Mouse (Mus musculus) C2C12 (cell line): ENCODE measurements around the gene Trpm1. TPM values are rescaled to one million over a fixed set of nuclear protein-coding genes. Genes with fewer than 3 reads are reported as not detected.

ENCODE experiments used
- H3K27me3 ChIP-seq: one replicate; pipeline ENCODE4 v1.6.1; 2011; ENCODE audit not compliant: control insufficient read depth, insufficient read depth, insufficient read length
- H3K36me3 ChIP-seq: one replicate; pipeline ENCODE4 v1.6.1; 2011; ENCODE audit not compliant: control insufficient read depth, insufficient read depth
- H3K4me3 ChIP-seq: one replicate; pipeline ENCODE4 v1.5.1; 2011; ENCODE audit warnings: mild to moderate bottlenecking, control low read depth; ENCODE audit not compliant: poor library complexity, insufficient read depth, severe bottlenecking
- H3K79me2 ChIP-seq: one replicate; pipeline ENCODE4 v1.6.1; 2011; ENCODE audit not compliant: control insufficient read depth, insufficient read depth
- H3K79me3 ChIP-seq: one replicate; pipeline ENCODE4 v1.6.1; 2011; ENCODE audit warnings: low read depth, control low read depth
- H3ac ChIP-seq: one replicate; pipeline ENCODE3; 2011; ENCODE audit warnings: low read depth; ENCODE audit not compliant: control insufficient read depth, insufficient read length
- CEBPB ChIP-seq: IDR thresholded peaks from one replicate; pipeline ENCODE4 v1.6.1; 2011; ENCODE audit warnings: low read depth, mild to moderate bottlenecking, control low read depth, moderate library complexity
- CTCF ChIP-seq: IDR thresholded peaks from one replicate; pipeline ENCODE4 v1.5.1; 2011; ENCODE audit not compliant: control insufficient read depth, insufficient read depth, insufficient read length
- FOSL1 ChIP-seq: IDR thresholded peaks from one replicate; pipeline ENCODE4 v1.8.0; 2011; ENCODE audit warnings: mild to moderate bottlenecking, low read length; ENCODE audit not compliant: poor library complexity, insufficient read depth, severe bottlenecking
- MAX ChIP-seq: IDR thresholded peaks from one replicate; pipeline ENCODE4 v1.6.1; 2011; ENCODE audit warnings: mild to moderate bottlenecking, control low read depth
- MYOD1 ChIP-seq: IDR thresholded peaks from one replicate; pipeline ENCODE4 v1.6.1; 2011; ENCODE audit warnings: low read depth; ENCODE audit not compliant: control insufficient read depth, insufficient read length
- MYOG ChIP-seq: IDR thresholded peaks from one replicate; pipeline ENCODE4 v1.6.1; 2011; ENCODE audit not compliant: control insufficient read depth, insufficient read length; ENCODE audit errors: extremely low read depth
- USF1 ChIP-seq: IDR thresholded peaks from one replicate; pipeline ENCODE4 v1.6.1; 2011; ENCODE audit warnings: low read depth, mild to moderate bottlenecking, control low read depth, moderate library complexity
- polyA plus RNA-seq: library from polyadenylated mRNA; unstranded; fragments of >200 nt; fragmentation: generic; extraction: Trizol; gene quantifications from one replicate; pipeline ENCODE4 v1.2.1, GENCODE M21; 2012; ENCODE audit warnings: missing spikeins

The Trpm1 gene
- polyA plus RNA-seq, 1 experiment = 0.02 TPM

- no peak for TF ChIP-seq USF1
- no peak for TF ChIP-seq MAX
- TF ChIP-seq CEBPB = no peak
- no peak for TF ChIP-seq MYOG
- peak; percentile 9 for TF ChIP-seq CTCF
- no peaks in the 10 kb centered on the region for H3K36me3 ChIP-seq
- H3ac ChIP-seq = no peak overlapping the region
- no peaks in the 10 kb centered on the region for H3K79me3 ChIP-seq
- no peaks in the 10 kb centered on the region for H3K79me2 ChIP-seq
- no peak overlapping the region for H3K4me3 ChIP-seq
- no peaks in the 10 kb centered on the region for H3K27me3 ChIP-seq
These were observed 25.7 kb downstream of the Trpm1 start for GRCm38 (mm10) chr7:64179310-64179709.

GRCm38 (mm10) chr7:64185203-64185931, 31.7 kb downstream of the Trpm1 start:
- Histone ChIP-seq H3K36me3 (no peaks in the 10 kb centered on the region), H3ac (no peak overlapping the region), H3K27me3 (no peaks in the 10 kb centered on the region), H3K79me3 (no peaks in the 10 kb centered on the region), H3K79me2 (no peaks in the 10 kb centered on the region), H3K4me3 (no peak overlapping the region)
- no peak for TF ChIP-seq MYOG
- TF ChIP-seq USF1 = no peak
- TF ChIP-seq FOSL1 = no peak
- no peak for TF ChIP-seq MYOD1
- no peak for TF ChIP-seq MAX
- TF ChIP-seq CTCF = no peak
- TF ChIP-seq CEBPB = no peak

GRCm38 (mm10) chr7:64185932-64186312, 32.3 kb downstream of the Trpm1 start:
- no peaks in the 10 kb centered on the region for H3K79me2 ChIP-seq
- H3K36me3 ChIP-seq = no peaks in the 10 kb centered on the region
- H3K79me3 ChIP-seq = no peaks in the 10 kb centered on the region
- TF ChIP-seq MAX (no peak), CEBPB (no peak), USF1 (no peak), FOSL1 (no peak), MYOD1 (no peak), MYOG (no peak), CTCF (no peak)
- H3K4me3 ChIP-seq = no peak overlapping the region
- no peaks in the 10 kb centered on the region for H3K27me3 ChIP-seq
- H3ac ChIP-seq = no peak overlapping the region

GRCm38 (mm10) chr7:64192261-64192943, 38.8 kb downstream of the Trpm1 start:
- TF ChIP-seq CEBPB (no peak), USF1 (peak; percentile 67), MYOD1 (no peak), MAX (no peak), CTCF (no peak), FOSL1 (no peak), MYOG (no peak)

GRCm38 (mm10) chr7:64193476-64193875, 39.8 kb downstream of the Trpm1 start:
- no peak overlapping the region for H3K4me3 ChIP-seq
- no peaks in the 10 kb centered on the region for H3K36me3 ChIP-seq
- no peak overlapping the region for H3ac ChIP-seq
- no peaks in the 10 kb centered on the region for H3K27me3 ChIP-seq
- H3K79me2 ChIP-seq = no peaks in the 10 kb centered on the region
- no peaks in the 10 kb centered on the region for H3K79me3 ChIP-seq
- no peak for TF ChIP-seq FOSL1
- no peak for TF ChIP-seq MYOD1
- no peak for TF ChIP-seq USF1
- TF ChIP-seq MYOG = no peak
- no peak for TF ChIP-seq CEBPB
- no peak for TF ChIP-seq CTCF
- TF ChIP-seq MAX = no peak

More at GRCm38 (mm10) chr7:64192261-64192943, 38.8 kb downstream of the Trpm1 start:
- H3K27me3 ChIP-seq = no peaks in the 10 kb centered on the region
- H3K4me3 ChIP-seq = no peak overlapping the region
- H3K36me3 ChIP-seq = no peaks in the 10 kb centered on the region
- H3K79me3 ChIP-seq = no peaks in the 10 kb centered on the region
- H3ac ChIP-seq = no peak overlapping the region
- no peaks in the 10 kb centered on the region for H3K79me2 ChIP-seq
